Mouse (Mus musculus) liver, embryonic 14.5 days (tissue): Measurements from ENCODE around the gene Mrpl36.

Experiments used
- CTCF ChIP-seq: IDR thresholded peaks from 2 replicates; pipeline ENCODE4 v1.5.1; 2016; ENCODE audit warnings: antibody characterized with exemption, low read depth, control low read depth
- EP300 ChIP-seq: IDR thresholded peaks from 2 replicates; pipeline ENCODE4 v1.6.1; 2016; ENCODE audit warnings: antibody characterized with exemption, low read depth

GRCm38 (mm10) chr13:73377637-73378036, 49.3 kb downstream of the Mrpl36 start:
- TF ChIP-seq EP300, result no peak
- TF ChIP-seq CTCF, result no peak
